Mouse (Mus musculus) midbrain, embryonic 10.5 days (tissue): ENCODE results near the gene Rab19. TPM values are rescaled to one million over a fixed set of nuclear protein-coding genes. Genes with fewer than 3 reads are reported as not detected.
A peak's percentile ranks its signal among the peaks of the same experiment; 100 is the strongest.
"Not testable (repeated sequence)": the region's sequence is repeated elsewhere in the genome, so short reads cannot be mapped to it uniquely, and the experiment has no call there.

Experiments
- DNase-seq: peaks from one replicate; pipeline ENCODE4 v3.0.0-alpha.2; 2017; ENCODE audit warnings: low spot score
- H3K27ac ChIP-seq: fragments of 300-500 bp; sonication (generic); replicated peaks from 2 replicates; pipeline ENCODE4 v1.5.1; 2016; ENCODE audit warnings: mild to moderate bottlenecking
- H3K27me3 ChIP-seq: fragments of 300-500 bp; sonication (generic); 2 replicates; pipeline ENCODE4 v1.6.1; 2016; ENCODE audit warnings: low read depth, mild to moderate bottlenecking; ENCODE audit not compliant: poor library complexity, severe bottlenecking
- H3K36me3 ChIP-seq: fragments of 300-500 bp; sonication (generic); 2 replicates; pipeline ENCODE4 v1.6.1; 2016; ENCODE audit warnings: mild to moderate bottlenecking, moderate library complexity
- H3K4me1 ChIP-seq: fragments of 300-500 bp; sonication (generic); 2 replicates; pipeline ENCODE4 v1.6.1; 2016
- H3K4me3 ChIP-seq: fragments of 300-500 bp; sonication (generic); 2 replicates; pipeline ENCODE4 v1.5.1; 2016; ENCODE audit warnings: mild to moderate bottlenecking, moderate library complexity
- H3K9me3 ChIP-seq: fragments of 300-500 bp; sonication (generic); replicated peaks from 2 replicates; pipeline ENCODE4 v1.6.1; 2016; ENCODE audit warnings: mild to moderate bottlenecking
- WGBS: fragments of 180-500 bp; shearing (Covaris S2); methylation state at CpG from one replicate; pipeline ENCODE4 v1.1.7; 2016; 5-methylcytosine and 5-hydroxymethylcytosine counted together
- polyA plus RNA-seq: library from polyadenylated mRNA; unstranded; fragments of >200 nt; fragmentation: Nextera tagmentation; extraction: Ambion mirVana; gene quantifications from 2 replicates; pipeline ENCODE4 v1.2.1, GENCODE M21; 2016

Gene Rab19
- polyA plus RNA-seq, 1 experiment from 2014 or later = 0.28 TPM

DNA sequence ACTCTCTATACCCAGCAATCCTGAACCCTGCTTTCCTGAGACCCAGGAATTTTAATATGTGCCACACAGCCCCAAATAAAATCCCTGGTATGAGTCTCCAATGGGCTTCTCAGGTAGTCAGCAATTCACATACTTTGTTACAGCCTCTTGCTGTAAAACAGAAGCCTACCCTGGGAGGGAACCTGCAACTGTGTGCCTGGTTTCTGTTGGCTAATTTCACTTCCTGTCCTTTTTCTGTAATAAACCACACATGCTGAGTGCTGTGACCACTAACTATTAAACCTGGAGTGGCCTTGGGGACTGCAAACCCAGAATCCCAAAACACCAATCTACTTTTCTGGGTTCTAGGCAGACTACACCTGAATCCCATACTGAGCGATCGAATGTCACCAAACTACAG is 18.3 kb upstream of the Rab19 start:
- no peaks in the 10 kb centered on the region for H3K27me3 ChIP-seq
- H3K9me3 ChIP-seq = no peaks in the 10 kb centered on the region
- H3K36me3 ChIP-seq = peaks cover 81% of the 10 kb centered on the region
- H3K27ac ChIP-seq = no peak overlapping the region
- no peak for DNase-seq
- no peak overlapping the region for H3K4me3 ChIP-seq
- H3K4me1 ChIP-seq = no peaks in the 10 kb centered on the region
- WGBS = 93% methylated on average over 2 of the region's 2 CpGs

DNA sequence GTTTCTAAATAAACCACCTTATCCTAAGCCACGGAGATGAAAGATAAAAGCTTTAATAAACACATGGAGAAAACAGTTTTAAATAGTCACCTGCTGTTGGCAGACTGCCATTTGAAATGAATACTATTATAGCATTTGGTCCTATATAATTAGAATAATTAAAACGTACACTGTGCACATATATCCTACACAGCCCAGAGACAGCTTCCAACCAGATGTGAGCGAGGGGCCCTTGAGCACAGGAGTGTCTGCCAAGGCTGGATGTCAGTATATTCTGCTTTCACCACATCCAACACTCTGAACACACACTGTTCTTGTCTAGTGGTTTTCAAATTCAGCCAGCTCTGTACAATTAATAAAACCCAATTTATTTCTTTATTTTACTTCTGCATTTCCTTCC is 11.3 kb upstream of the Rab19 start:
- Histone ChIP-seq H3K27ac (no peak overlapping the region), H3K4me3 (no peak overlapping the region), H3K36me3 (peaks cover 55% of the 10 kb centered on the region), H3K4me1 (peaks cover 5% of the 10 kb centered on the region; the same call in 1 of the 2 replicates), H3K9me3 (no peaks in the 10 kb centered on the region), H3K27me3 (no peaks in the 10 kb centered on the region; the same call in 1 of the 2 replicates)
- DNase-seq = no peak
- 96% methylated on average over 3 of the region's 3 CpGs for WGBS

DNA sequence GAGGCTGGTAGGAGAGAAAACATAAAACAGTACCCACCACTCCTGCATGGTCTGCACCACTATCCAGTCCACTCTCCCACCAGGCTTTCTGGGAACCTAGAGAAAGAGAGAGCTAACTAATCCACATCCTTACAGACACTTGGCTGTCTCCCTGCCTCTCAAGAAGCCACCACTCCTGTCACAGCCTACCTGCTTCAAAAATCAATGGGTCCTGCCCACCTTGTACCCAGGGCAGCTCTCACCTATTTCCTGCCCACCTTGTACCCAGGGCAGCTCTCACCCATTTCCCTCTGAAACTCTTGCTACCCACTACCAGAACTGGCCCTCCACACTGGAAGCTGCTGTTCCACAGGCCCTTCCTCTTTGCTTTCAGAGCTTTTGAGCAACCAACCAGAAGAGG is 8.9 kb upstream of the Rab19 start:
- Histone ChIP-seq H3K36me3 (peaks cover 39% of the 10 kb centered on the region), H3K27me3 (no peaks in the 10 kb centered on the region; the same call in 1 of the 2 replicates), H3K4me3 (no peak overlapping the region), H3K4me1 (peaks cover 21% of the 10 kb centered on the region), H3K9me3 (no peaks in the 10 kb centered on the region), H3K27ac (no peak overlapping the region)
- DNase-seq = no peak

DNA sequence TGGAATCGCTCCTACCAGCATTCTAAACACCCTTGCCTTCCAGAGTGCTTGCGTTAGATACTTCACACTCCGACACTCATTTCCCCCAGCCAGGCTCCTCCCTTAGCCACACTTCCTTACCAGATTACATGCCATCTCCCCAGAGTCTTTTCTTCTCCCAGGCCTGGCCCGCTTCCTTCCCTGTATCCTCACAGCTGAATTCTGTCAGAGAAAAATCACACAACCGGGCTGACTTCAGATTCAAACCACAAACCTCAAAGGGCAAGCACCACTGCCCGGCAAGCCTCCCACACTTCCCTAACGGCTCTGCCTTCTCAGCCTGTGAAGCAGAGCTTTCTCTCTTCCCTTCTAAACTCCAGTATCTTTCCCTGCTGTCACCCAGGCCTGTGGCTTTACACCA is 8.2 kb upstream of the Rab19 start:
- DNase-seq = no peak
- Histone ChIP-seq H3K27ac (no peak overlapping the region), H3K36me3 (peaks cover 32% of the 10 kb centered on the region), H3K27me3 (no peaks in the 10 kb centered on the region; the same call in 1 of the 2 replicates), H3K9me3 (no peaks in the 10 kb centered on the region), H3K4me3 (no peak overlapping the region), H3K4me1 (peaks cover 28% of the 10 kb centered on the region)
- WGBS = 78% methylated on average over 7 of the region's 7 CpGs

DNA sequence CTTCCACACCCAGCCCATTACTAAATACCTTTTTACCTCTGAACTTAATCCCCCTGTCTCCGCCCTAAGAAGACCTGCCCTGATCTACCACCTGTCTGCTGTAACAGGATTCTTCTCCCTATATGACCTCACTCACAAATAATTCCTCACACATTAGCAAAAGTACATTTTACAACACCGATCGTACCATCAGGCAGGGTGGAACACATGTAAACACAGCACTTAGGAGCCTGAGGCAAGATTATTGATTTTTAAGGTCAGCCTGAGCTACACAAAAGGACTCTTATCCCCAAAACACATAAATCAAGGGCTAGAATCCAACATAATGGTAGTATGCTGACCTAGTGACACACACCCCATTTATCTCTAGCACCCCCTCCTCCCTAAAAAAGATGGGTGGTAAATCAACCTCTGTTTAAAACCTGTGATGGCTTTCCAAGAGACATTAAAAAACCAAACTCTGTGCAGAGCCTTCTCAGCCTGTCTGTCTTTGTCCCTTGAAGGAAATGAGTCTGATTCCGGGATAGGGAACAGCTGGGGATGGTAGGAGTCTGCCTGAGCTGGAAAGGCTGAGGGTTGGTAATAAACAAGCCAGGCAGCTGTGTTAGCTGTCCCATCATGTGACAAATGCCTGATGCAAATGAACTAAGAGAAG is 7.5 kb upstream of the Rab19 start:
- WGBS = 93% methylated on average over 4 of the region's 4 CpGs
- H3K36me3 ChIP-seq = peaks cover 28% of the 10 kb centered on the region

DNA sequence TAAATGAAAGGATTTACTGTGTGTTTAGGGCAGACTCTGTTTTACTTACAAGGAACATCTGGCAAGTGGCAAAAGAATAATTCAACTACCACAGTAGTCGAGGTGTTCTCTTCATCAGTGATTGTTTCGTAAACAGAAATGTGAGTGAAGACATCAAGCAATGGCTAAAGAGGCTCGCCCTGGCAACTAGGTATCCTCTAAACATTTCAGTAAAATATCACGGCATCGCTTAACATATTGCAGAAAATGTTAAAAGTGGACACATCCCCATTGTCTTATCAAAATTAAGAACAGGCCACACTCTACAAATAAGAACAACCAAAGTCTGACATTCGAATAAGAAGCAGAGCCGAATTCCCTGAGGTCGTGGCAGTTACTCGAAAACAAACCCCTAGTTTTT is 4.2 kb upstream of the Rab19 start:
- H3K4me1 ChIP-seq = peaks cover 38% of the 10 kb centered on the region
- peak overlapping the region; percentile 98 for H3K4me3 ChIP-seq
- H3K27me3 ChIP-seq = peaks cover 31% of the 10 kb centered on the region
- 30% methylated on average over 9 of the region's 9 CpGs for WGBS
- no peaks in the 10 kb centered on the region for H3K9me3 ChIP-seq
- peaks cover 19% of the 10 kb centered on the region for H3K36me3 ChIP-seq
- no peak for DNase-seq
- H3K27ac ChIP-seq = peak overlapping the region; percentile 94

More for the DNA sequence above, 7.5 kb upstream of the Rab19 start:
- no peak for DNase-seq
- H3K27me3 ChIP-seq = no peaks in the 10 kb centered on the region; the same call in 1 of the 2 replicates
- H3K9me3 ChIP-seq = no peaks in the 10 kb centered on the region
- H3K4me3 ChIP-seq = no peak overlapping the region
- H3K4me1 ChIP-seq = peaks cover 29% of the 10 kb centered on the region
- no peak overlapping the region for H3K27ac ChIP-seq

DNA sequence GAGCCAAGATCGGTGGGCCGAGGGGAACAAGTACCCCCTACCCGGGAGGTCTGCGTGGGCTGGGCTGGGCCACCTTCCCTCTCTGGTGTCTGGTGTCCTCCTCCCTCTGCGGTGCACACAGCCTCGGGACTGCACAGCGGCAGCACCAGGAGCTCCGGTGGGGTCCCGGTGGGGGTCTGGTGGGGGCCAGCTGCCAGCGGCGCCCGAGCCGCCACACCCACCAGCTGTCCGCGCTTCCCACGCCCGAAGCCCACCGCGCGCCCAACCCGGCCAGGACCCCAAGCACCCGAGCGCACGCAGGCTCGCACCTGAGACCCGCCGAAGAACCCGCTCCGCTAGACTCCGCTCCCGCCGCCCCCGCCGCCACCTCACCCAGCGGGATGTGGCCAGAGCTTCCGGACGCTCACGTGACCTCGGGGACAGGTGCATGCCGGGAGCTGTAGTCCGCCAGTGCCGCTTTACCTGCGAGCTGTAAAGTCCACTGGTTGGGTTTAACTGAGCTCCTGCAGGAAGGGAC is 3.6 kb upstream of the Rab19 start, which contains the start of gene Slc37a3:
Gene Slc37a3, minus strand, starts transcription at position 365 of the 517 bp plus-strand sequence.
- no peaks in the 10 kb centered on the region for H3K9me3 ChIP-seq
- H3K4me3 ChIP-seq = peak within 1 kb of the TSS; percentile 98
- peaks cover 16% of the 10 kb centered on the region for H3K36me3 ChIP-seq
- H3K27me3 ChIP-seq = peaks cover 35% of the 10 kb centered on the region
- WGBS = under 1% methylated on average over 43 of the region's 43 CpGs
- H3K27ac ChIP-seq = peak within 1 kb of the TSS; percentile 94
- peaks cover 43% of the 10 kb centered on the region for H3K4me1 ChIP-seq
- DNase-seq = peak; percentile 87

DNA sequence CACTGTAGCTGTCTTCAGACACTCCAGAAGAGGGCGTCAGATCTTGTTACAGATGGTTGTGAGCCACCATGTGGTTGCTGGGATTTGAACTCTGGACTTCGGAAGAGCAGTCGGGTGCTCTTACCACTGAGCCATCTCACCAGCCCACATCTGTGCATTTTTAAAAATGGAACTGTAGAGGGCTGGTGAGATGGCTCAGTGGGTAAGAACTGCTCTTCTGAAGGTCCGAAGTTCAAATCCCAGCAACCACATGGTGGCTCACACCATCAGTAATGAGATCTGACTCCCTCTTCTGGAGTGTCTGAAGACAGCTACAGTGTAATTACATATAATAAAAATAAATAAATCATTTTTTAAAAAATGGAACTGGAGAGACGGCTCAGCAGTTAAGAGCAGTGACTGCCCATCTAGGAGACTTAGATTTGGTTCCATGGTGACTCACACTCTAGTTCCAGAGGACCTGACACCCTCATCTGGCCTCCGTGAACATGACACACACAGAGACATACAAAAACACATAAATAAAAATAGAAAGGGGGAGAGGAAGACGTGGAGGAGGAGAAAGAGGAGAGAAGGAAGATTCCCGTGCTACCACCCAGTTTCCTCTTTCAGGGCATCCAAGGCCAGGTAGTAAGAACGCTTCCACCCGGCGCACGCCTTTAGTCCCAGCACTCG is 2.7 kb upstream of the Rab19 start:
- not testable (repeated sequence) for DNase-seq, H3K27ac ChIP-seq, H3K4me3 ChIP-seq, H3K9me3 ChIP-seq
- peaks cover 16% of the 10 kb centered on the region for H3K36me3 ChIP-seq
- peaks cover 35% of the 10 kb centered on the region for H3K27me3 ChIP-seq
- 78% methylated on average over 13 of the region's 13 CpGs for WGBS
- H3K4me1 ChIP-seq = peaks cover 37% of the 10 kb centered on the region

DNA sequence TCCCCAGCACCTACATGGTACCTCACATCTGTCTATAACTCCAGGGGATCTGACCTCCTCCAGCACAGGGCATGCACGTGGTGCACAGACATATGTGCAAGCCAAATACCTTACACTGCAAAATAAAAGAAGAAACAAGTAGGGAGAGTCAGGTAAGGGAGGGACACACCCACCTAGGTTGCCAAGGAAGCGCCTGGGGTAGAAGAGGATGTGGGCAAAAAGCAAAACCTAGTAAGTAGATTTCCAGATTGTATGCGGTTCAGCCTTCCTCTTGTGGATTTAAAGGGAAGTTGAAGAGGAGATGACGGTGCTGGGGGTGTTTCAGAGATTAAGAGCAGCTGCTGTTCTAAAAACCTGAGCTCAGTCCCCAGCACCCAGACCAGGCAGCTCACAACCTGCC is 1.8 kb upstream of the Rab19 start:
- peaks cover 35% of the 10 kb centered on the region for H3K27me3 ChIP-seq
- WGBS = 60% methylated on average over 4 of the region's 4 CpGs
- H3K27ac ChIP-seq = no peak overlapping the region
- DNase-seq = no peak
- H3K36me3 ChIP-seq = peaks cover 9% of the 10 kb centered on the region
- peaks cover 37% of the 10 kb centered on the region for H3K4me1 ChIP-seq
- H3K4me3 ChIP-seq = no peak overlapping the region
- H3K9me3 ChIP-seq = no peaks in the 10 kb centered on the region

DNA sequence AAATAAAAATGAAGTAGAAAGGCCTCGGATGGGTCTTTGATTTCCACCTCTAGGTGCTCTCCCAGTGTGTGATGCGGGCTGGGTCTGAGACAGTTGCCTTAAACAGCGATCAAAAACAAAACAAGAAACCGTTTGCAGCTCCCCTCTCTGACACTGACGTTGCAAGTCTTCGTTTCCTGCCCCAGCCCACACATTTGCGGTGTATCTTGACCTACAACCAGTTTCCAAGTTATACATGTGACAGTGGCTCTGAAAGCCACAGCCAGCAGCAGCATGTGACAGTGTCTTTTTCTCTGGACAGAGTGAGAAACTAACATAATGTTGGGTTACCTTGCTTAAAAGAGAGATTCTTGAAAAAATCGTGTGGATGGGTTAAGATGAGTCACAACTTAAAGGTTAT is 1.2 kb upstream of the Rab19 start:
- H3K4me3 ChIP-seq = no peak overlapping the region
- WGBS = 82% methylated on average over 8 of the region's 8 CpGs
- peaks cover 35% of the 10 kb centered on the region for H3K27me3 ChIP-seq
- H3K27ac ChIP-seq = no peak overlapping the region
- H3K36me3 ChIP-seq = peaks cover 4% of the 10 kb centered on the region
- H3K9me3 ChIP-seq = no peaks in the 10 kb centered on the region
- peaks cover 37% of the 10 kb centered on the region for H3K4me1 ChIP-seq
- no peak for DNase-seq

DNA sequence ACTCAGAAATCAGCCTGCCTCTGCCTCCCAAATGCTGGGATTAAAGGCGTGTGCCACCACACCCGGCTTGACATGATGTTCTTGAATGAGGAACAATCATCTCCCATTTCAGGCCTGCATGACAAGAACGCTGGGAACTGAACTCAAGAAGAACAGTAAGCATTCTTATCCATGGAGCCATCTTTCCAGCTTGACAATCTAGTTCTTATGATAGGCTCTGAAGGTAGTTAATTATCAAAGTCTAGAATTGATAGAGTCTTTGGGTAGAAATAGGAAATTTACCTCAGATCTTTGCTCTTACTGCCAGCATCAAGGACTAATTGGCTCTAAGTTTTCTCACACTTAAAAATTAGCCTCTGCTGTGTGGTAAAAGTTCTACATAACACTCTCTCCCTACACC is 699 bp upstream of the Rab19 start:
- peaks cover 35% of the 10 kb centered on the region for H3K27me3 ChIP-seq
- no peak for DNase-seq
- no peak overlapping the region for H3K27ac ChIP-seq
- H3K4me1 ChIP-seq = peaks cover 37% of the 10 kb centered on the region
- 94% methylated on average over 3 of the region's 3 CpGs for WGBS
- H3K9me3 ChIP-seq = no peaks in the 10 kb centered on the region
- H3K4me3 ChIP-seq = no peak overlapping the region
- H3K36me3 ChIP-seq = no peaks in the 10 kb centered on the region

DNA sequence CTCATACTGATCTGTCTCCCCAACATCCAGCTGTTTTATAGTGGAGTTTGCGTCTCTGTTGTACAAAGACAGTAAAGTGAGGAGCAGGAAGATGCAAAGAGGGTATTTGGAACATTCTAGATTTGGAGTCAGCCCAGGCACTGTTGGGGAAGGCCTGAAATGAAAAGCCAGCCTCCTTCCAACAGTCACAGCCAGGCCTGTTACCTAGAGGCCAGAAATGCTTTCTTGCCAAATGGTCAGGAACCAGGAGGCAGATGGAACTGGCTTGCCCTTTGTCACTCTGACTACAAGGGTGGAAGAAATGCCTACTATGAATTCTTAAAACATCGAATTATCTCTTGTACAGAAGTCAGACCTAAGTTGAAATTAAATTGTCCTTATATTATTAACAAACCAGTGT is 9.0 kb downstream of the Rab19 start:
- H3K27ac ChIP-seq = no peak overlapping the region
- peaks cover 9% of the 10 kb centered on the region for H3K36me3 ChIP-seq
- no peak overlapping the region for H3K4me3 ChIP-seq
- no peak for DNase-seq
- H3K27me3 ChIP-seq = no peaks in the 10 kb centered on the region
- WGBS = 94% methylated on average over 2 of the region's 2 CpGs
- H3K4me1 ChIP-seq = no peaks in the 10 kb centered on the region
- H3K9me3 ChIP-seq = no peaks in the 10 kb centered on the region

DNA sequence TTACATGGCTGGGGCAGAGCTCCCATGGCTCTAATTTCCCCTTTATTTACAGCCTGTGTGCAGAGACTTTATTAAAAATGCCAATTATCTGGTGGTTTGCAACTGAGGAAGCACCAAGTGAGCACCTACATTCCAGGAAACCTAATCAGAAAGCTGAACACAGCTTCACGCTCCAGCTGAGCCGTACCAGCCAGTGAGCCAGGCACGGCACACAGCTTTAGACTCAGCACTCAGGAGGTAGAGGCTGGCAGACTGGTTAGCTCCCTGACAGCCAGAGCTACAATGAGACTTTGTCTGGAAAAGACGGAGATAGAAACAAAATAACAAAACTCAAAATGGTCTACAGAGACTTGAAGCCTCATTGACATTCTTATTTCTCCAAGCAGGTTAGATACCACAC is 14.5 kb downstream of the Rab19 start:
- Histone ChIP-seq H3K4me3 (no peak overlapping the region), H3K9me3 (no peaks in the 10 kb centered on the region), H3K27ac (no peak overlapping the region), H3K36me3 (peaks cover 60% of the 10 kb centered on the region), H3K27me3 (no peaks in the 10 kb centered on the region), H3K4me1 (no peaks in the 10 kb centered on the region)
- no peak for DNase-seq
- WGBS = 93% methylated on average over 4 of the region's 4 CpGs
